Mouse (Mus musculus): ENCODE results near the gene Dmrta2. TPM values are rescaled to one million over a fixed set of nuclear protein-coding genes. Genes with fewer than 3 reads are reported as not detected.

The Dmrta2 gene
- polyA plus RNA-seq, 1 experiment: 2.9 TPM

- Histone ChIP-seq H3K4me3 (ENCODE audit: insufficient read depth, low read length) (no peak overlapping the region), H3K4me1 (ENCODE audit: control insufficient read depth, insufficient read depth, low read length) (no peaks in the 10 kb centered on the region), H3K27ac (ENCODE audit: insufficient read depth, low read length) (no peak overlapping the region)
- TF ChIP-seq CTCF (IDR thresholded peaks at IDR 0.05; ENCODE audit: extremely low read depth, insufficient read depth, low read length) (no peak), POLR2A (IDR thresholded peaks at IDR 0.05; ENCODE audit: extremely low read depth, insufficient read depth, low read length) (no peak)
Measured at GRCm38 (mm10) chr4:109960201-109960935, 17.5 kb upstream of the Dmrta2 start.

GRCm38 (mm10) chr4:109963570-109964279 lies 14.1 kb upstream of the Dmrta2 start:
- no peak overlapping the region for H3K27ac ChIP-seq (ENCODE audit: insufficient read depth, low read length)
- TF ChIP-seq POLR2A (IDR thresholded peaks at IDR 0.05; ENCODE audit: extremely low read depth, insufficient read depth, low read length) (no peak), CTCF (IDR thresholded peaks at IDR 0.05; ENCODE audit: extremely low read depth, insufficient read depth, low read length) (no peak)
- no peaks in the 10 kb centered on the region for H3K4me1 ChIP-seq (ENCODE audit: control insufficient read depth, insufficient read depth, low read length)
- H3K4me3 ChIP-seq (ENCODE audit: insufficient read depth, low read length): no peak overlapping the region

GRCm38 (mm10) chr4:109969561-109969960 lies 8.3 kb upstream of the Dmrta2 start:
- Histone ChIP-seq H3K27ac (ENCODE audit: insufficient read depth, low read length) (no peak overlapping the region), H3K4me1 (ENCODE audit: control insufficient read depth, insufficient read depth, low read length) (no peaks in the 10 kb centered on the region), H3K4me3 (ENCODE audit: insufficient read depth, low read length) (no peak overlapping the region)
- no peak for TF ChIP-seq POLR2A (IDR thresholded peaks at IDR 0.05; ENCODE audit: extremely low read depth, insufficient read depth, low read length)
- TF ChIP-seq CTCF (IDR thresholded peaks at IDR 0.05; ENCODE audit: extremely low read depth, insufficient read depth, low read length): no peak

- no peak for TF ChIP-seq POLR2A (IDR thresholded peaks at IDR 0.05; ENCODE audit: extremely low read depth, insufficient read depth, low read length)
- TF ChIP-seq CTCF (IDR thresholded peaks at IDR 0.05; ENCODE audit: extremely low read depth, insufficient read depth, low read length): no peak
- Histone ChIP-seq H3K4me1 (ENCODE audit: control insufficient read depth, insufficient read depth, low read length) (no peaks in the 10 kb centered on the region), H3K4me3 (ENCODE audit: insufficient read depth, low read length) (no peak overlapping the region), H3K27ac (ENCODE audit: insufficient read depth, low read length) (no peak overlapping the region)
Measured at GRCm38 (mm10) chr4:109973991-109974654, 3.7 kb upstream of the Dmrta2 start.

- TF ChIP-seq CTCF (IDR thresholded peaks at IDR 0.05; ENCODE audit: extremely low read depth, insufficient read depth, low read length): no peak
- TF ChIP-seq POLR2A (IDR thresholded peaks at IDR 0.05; ENCODE audit: extremely low read depth, insufficient read depth, low read length): no peak
- H3K4me1 ChIP-seq (ENCODE audit: control insufficient read depth, insufficient read depth, low read length): no peaks in the 10 kb centered on the region
- no peak overlapping the region for H3K27ac ChIP-seq (ENCODE audit: insufficient read depth, low read length)
- no peak overlapping the region for H3K4me3 ChIP-seq (ENCODE audit: insufficient read depth, low read length)
Measured at GRCm38 (mm10) chr4:109974655-109975380, 3.0 kb upstream of the Dmrta2 start.

- H3K27ac ChIP-seq (ENCODE audit: insufficient read depth, low read length): no peak overlapping the region
- no peaks in the 10 kb centered on the region for H3K4me1 ChIP-seq (ENCODE audit: control insufficient read depth, insufficient read depth, low read length)
- TF ChIP-seq CTCF (IDR thresholded peaks at IDR 0.05; ENCODE audit: extremely low read depth, insufficient read depth, low read length): no peak
- no peak for TF ChIP-seq POLR2A (IDR thresholded peaks at IDR 0.05; ENCODE audit: extremely low read depth, insufficient read depth, low read length)
- no peak overlapping the region for H3K4me3 ChIP-seq (ENCODE audit: insufficient read depth, low read length)
Measured at GRCm38 (mm10) chr4:109975381-109976240, 2.2 kb upstream of the Dmrta2 start.

- no peak for TF ChIP-seq POLR2A (IDR thresholded peaks at IDR 0.05; ENCODE audit: extremely low read depth, insufficient read depth, low read length)
- TF ChIP-seq CTCF (IDR thresholded peaks at IDR 0.05; ENCODE audit: extremely low read depth, insufficient read depth, low read length): no peak
- Histone ChIP-seq H3K4me1 (ENCODE audit: control insufficient read depth, insufficient read depth, low read length) (no peaks in the 10 kb centered on the region), H3K27ac (ENCODE audit: insufficient read depth, low read length) (no peak overlapping the region), H3K4me3 (ENCODE audit: insufficient read depth, low read length) (no peak overlapping the region)
Measured at GRCm38 (mm10) chr4:109976273-109977147, 1.3 kb upstream of the Dmrta2 start.

Data from cortical plate, adult 2 months (tissue).